Mouse (Mus musculus): ENCODE measurements at regions not wholly inside any gene's neighbourhood (a gene's known extent, or its start where the extent isn't known, plus 50 kb on each side); places are given as distances from the start of the nearest gene placed in this dataset.

- no peak overlapping the region for H3K27ac ChIP-seq
- no peak overlapping the region for H3K4me3 ChIP-seq (replicated peaks; ENCODE audit: low read length)
- no peaks in the 10 kb centered on the region for H3K36me3 ChIP-seq (replicated peaks; ENCODE audit: control insufficient read depth, insufficient read depth)
- H3K27me3 ChIP-seq (ENCODE audit: control insufficient read depth, insufficient read depth, low read length), result no peaks in the 10 kb centered on the region
- H3K4me1 ChIP-seq (replicated peaks; ENCODE audit: control insufficient read depth, insufficient read depth, low read length), result no peaks in the 10 kb centered on the region
- peak; percentile 38 for DNase-seq (ENCODE audit: low spot score)
- whole genome bisulfite sequencing, result 62% methylated on average over 1 of the region's 1 CpGs
- H3K4me2 ChIP-seq (replicated peaks), result no peak overlapping the region
- ATAC-seq (ENCODE audit: low FRiP score), result no peak
- H3K9ac ChIP-seq, result no peak overlapping the region
- no peaks in the 10 kb centered on the region for H3K9me3 ChIP-seq (ENCODE audit: control insufficient read depth, low read length)
Measured at GRCm38 (mm10) chr5:79275346-79275745, 1744.6 kb upstream of the Adgrl3 start.

DNA sequence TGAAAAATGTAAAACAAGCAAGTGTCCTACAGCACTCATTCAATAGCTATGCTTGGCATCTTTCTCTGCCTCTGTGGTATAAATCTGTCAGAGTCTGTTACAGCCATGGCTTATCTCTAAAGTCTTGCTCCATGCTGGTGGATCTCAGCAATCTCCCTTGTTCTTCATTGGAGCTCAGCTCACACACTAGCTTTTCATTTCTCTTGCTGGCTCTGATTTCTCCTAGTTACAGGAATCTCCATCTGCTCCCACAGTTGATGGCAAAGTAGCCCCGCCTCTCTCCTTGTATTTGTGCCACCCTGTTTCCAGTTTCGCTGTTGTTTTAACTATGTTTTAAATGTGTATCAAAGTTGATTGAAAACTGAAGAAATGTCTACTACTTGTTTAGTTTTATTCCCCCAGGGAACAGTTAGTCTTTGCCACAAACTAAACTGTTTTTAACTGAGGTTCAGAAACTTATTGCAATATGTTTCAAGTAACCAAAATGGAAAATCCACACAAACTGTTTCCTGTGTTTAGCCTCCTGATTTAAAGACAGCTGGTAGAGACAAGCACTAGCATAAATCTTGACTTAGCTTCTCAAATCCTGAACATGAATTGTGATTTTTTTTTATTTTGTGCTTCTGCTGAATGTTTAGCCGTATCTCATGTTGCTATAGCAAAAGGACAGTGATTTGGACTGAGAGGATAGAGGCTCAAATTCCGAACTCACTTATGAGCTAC, 1719.8 kb upstream of the Adgrl3 start:
- no peak for DNase-seq (ENCODE audit: low spot score)
- Histone ChIP-seq H3K4me1 (replicated peaks; ENCODE audit: control insufficient read depth, insufficient read depth, low read length) (no peaks in the 10 kb centered on the region), H3K27ac (no peak overlapping the region), H3K9me3 (ENCODE audit: control insufficient read depth, low read length) (no peaks in the 10 kb centered on the region), H3K27me3 (ENCODE audit: control insufficient read depth, insufficient read depth, low read length) (no peaks in the 10 kb centered on the region), H3K9ac (no peak overlapping the region), H3K4me2 (replicated peaks) (no peak overlapping the region), H3K36me3 (replicated peaks; ENCODE audit: control insufficient read depth, insufficient read depth) (no peaks in the 10 kb centered on the region), H3K4me3 (replicated peaks; ENCODE audit: low read length) (no peak overlapping the region)
- 94% methylated on average over 4 of the region's 4 CpGs for WGBS
- no peak for ATAC-seq (ENCODE audit: low FRiP score)

- ATAC-seq (ENCODE audit: low FRiP score), result no peak
- no peak for DNase-seq (ENCODE audit: low spot score)
- Histone ChIP-seq H3K4me2 (replicated peaks) (no peak overlapping the region), H3K4me3 (replicated peaks; ENCODE audit: low read length) (no peak overlapping the region), H3K9ac (no peak overlapping the region), H3K36me3 (replicated peaks; ENCODE audit: control insufficient read depth, insufficient read depth) (no peaks in the 10 kb centered on the region), H3K27ac (no peak overlapping the region), H3K9me3 (ENCODE audit: control insufficient read depth, low read length) (no peaks in the 10 kb centered on the region), H3K27me3 (ENCODE audit: control insufficient read depth, insufficient read depth, low read length) (no peaks in the 10 kb centered on the region), H3K4me1 (replicated peaks; ENCODE audit: control insufficient read depth, insufficient read depth, low read length) (no peaks in the 10 kb centered on the region)
Measured at GRCm38 (mm10) chr5:79306181-79306580, 1713.8 kb upstream of the Adgrl3 start.

Data from hindbrain, embryonic 14.5 days (tissue).